Mouse (Mus musculus) intestine, embryonic 16.5 days (tissue): ENCODE results near the gene Dock6. TPM values are rescaled to one million over a fixed set of nuclear protein-coding genes. Genes with fewer than 3 reads are reported as not detected.

ENCODE experiments used
- ATAC-seq: fragments of 200-750 bp; cut with Nextera tagmentation; 2 replicates; pipeline ENCODE4 v1.8.0; 2017; ENCODE audit warnings: moderate TSS enrichment, moderate library complexity
- H3K27ac ChIP-seq: fragments of 300-500 bp; sonication (generic); 2 replicates; pipeline ENCODE4 v1.5.1; 2014; ENCODE audit warnings: mild to moderate bottlenecking, low read length
- H3K27me3 ChIP-seq: fragments of 300-500 bp; sonication (generic); replicated peaks from 2 replicates; pipeline ENCODE4 v1.6.1; 2014; ENCODE audit warnings: low read length, control low read depth, mixed read lengths; ENCODE audit not compliant: control insufficient read depth, insufficient read depth
- H3K36me3 ChIP-seq: fragments of 300-500 bp; sonication (generic); 2 replicates; pipeline ENCODE4 v1.6.1; 2014; ENCODE audit warnings: low read length, control low read depth; ENCODE audit not compliant: control insufficient read depth, insufficient read depth
- H3K4me1 ChIP-seq: fragments of 300-500 bp; sonication (generic); 2 replicates; pipeline ENCODE4 v1.6.1; 2014; ENCODE audit warnings: low read length, control low read depth, mixed read lengths; ENCODE audit not compliant: control insufficient read depth, insufficient read depth
- H3K4me2 ChIP-seq: fragments of 300-500 bp; sonication (generic); 2 replicates; pipeline ENCODE4 v1.6.1; 2014; ENCODE audit warnings: low read depth, low read length, control low read depth
- H3K4me3 ChIP-seq: fragments of 300-500 bp; sonication (generic); 2 replicates; pipeline ENCODE4 v1.5.1; 2014; ENCODE audit warnings: mild to moderate bottlenecking, low read length
- H3K9ac ChIP-seq: fragments of 300-500 bp; sonication (generic); 2 replicates; pipeline ENCODE4 v1.6.1; 2014; ENCODE audit warnings: low read depth, low read length
- H3K9me3 ChIP-seq: fragments of 300-500 bp; sonication (generic); 2 replicates; pipeline ENCODE4 v1.6.1; 2016; ENCODE audit warnings: low read length, control low read depth; ENCODE audit not compliant: control insufficient read depth
- WGBS: fragments of 180-500 bp; shearing (Covaris S2); extraction: QIAGEN DNeasy Blood & Tissue Kit; methylation state at CpG from one replicate; pipeline ENCODE4 v1.1.7; 2014; 5-methylcytosine and 5-hydroxymethylcytosine counted together
- polyA plus RNA-seq: library from polyadenylated mRNA; unstranded; fragments of >200 nt; fragmentation: Nextera tagmentation; extraction: Ambion mirVana; gene quantifications from 2 replicates; pipeline ENCODE4 v1.2.1, GENCODE M21; 2015

Gene Dock6
- polyA plus RNA-seq, 1 experiment from 2014 or later = 23.3 TPM

- Histone ChIP-seq H3K4me3 (no peak overlapping the region), H3K4me1 (peaks cover 20% of the 10 kb centered on the region), H3K36me3 (no peaks in the 10 kb centered on the region), H3K9ac (0 out of 2 replicates have a peak overlapping the region, but pooled peaks have one; percentile 30), H3K9me3 (no peaks in the 10 kb centered on the region), H3K27ac (0 out of 2 replicates have a peak overlapping the region, but pooled peaks have one; percentile 22), H3K4me2 (no peak overlapping the region), H3K27me3 (no peaks in the 10 kb centered on the region)
- 67% methylated on average over 7 of the region's 7 CpGs for WGBS
- no peak for ATAC-seq
Measured at GRCm38 (mm10) chr9:21849691-21850677, 2.5 kb downstream of the Dock6 start.

GRCm38 (mm10) chr9:21847926-21848325, 4.5 kb downstream of the Dock6 start:
- Histone ChIP-seq H3K27me3 (no peaks in the 10 kb centered on the region), H3K9me3 (no peaks in the 10 kb centered on the region), H3K4me3 (no peak overlapping the region), H3K36me3 (0 out of 2 replicates have a peak, but pooled peaks cover 2% of the 10 kb centered on the region), H3K9ac (peak overlapping the region; percentile 50), H3K4me1 (peaks cover 19% of the 10 kb centered on the region), H3K27ac (peak overlapping the region; percentile 86), H3K4me2 (peak overlapping the region; percentile 41; the same call in 1 of the 2 replicates)
- WGBS = 31% methylated on average over 10 of the region's 10 CpGs
- ATAC-seq = no peak

GRCm38 (mm10) chr9:21847425-21847824, 5.0 kb downstream of the Dock6 start:
- Histone ChIP-seq H3K27me3 (no peaks in the 10 kb centered on the region), H3K4me2 (peak overlapping the region; percentile 41), H3K9me3 (no peaks in the 10 kb centered on the region), H3K9ac (peak overlapping the region; percentile 50; the same call in 1 of the 2 replicates), H3K4me3 (0 out of 2 replicates have a peak overlapping the region, but pooled peaks have one; percentile 1), H3K4me1 (peaks cover 24% of the 10 kb centered on the region), H3K36me3 (0 out of 2 replicates have a peak, but pooled peaks cover 2% of the 10 kb centered on the region), H3K27ac (peak overlapping the region; percentile 86)
- WGBS = 29% methylated on average over 3 of the region's 3 CpGs
- no peak for ATAC-seq

- peak overlapping the region; percentile 59 for H3K9ac ChIP-seq
- no peaks in the 10 kb centered on the region for H3K27me3 ChIP-seq
- H3K9me3 ChIP-seq = no peaks in the 10 kb centered on the region
- peaks cover 30% of the 10 kb centered on the region for H3K4me1 ChIP-seq
- H3K27ac ChIP-seq = peak overlapping the region; percentile 86
- H3K4me3 ChIP-seq = peak overlapping the region; percentile 26
- peak overlapping the region; percentile 41 for H3K4me2 ChIP-seq
- ATAC-seq = peak; percentile 72
- H3K36me3 ChIP-seq = 0 out of 2 replicates have a peak, but pooled peaks cover 2% of the 10 kb centered on the region
- WGBS = 36% methylated on average over 11 of the region's 11 CpGs
Measured at GRCm38 (mm10) chr9:21846755-21847341, 5.6 kb downstream of the Dock6 start.

- 0 out of 2 replicates have a peak, but pooled peaks have one; percentile 18 for ATAC-seq
- Histone ChIP-seq H3K27me3 (no peaks in the 10 kb centered on the region), H3K9ac (peak overlapping the region; percentile 21; the same call in 1 of the 2 replicates), H3K4me2 (no peak overlapping the region), H3K36me3 (0 out of 2 replicates have a peak, but pooled peaks cover 2% of the 10 kb centered on the region), H3K27ac (no peak overlapping the region), H3K4me1 (peaks cover 31% of the 10 kb centered on the region), H3K4me3 (no peak overlapping the region), H3K9me3 (no peaks in the 10 kb centered on the region)
- WGBS = 40% methylated on average over 14 of the region's 14 CpGs
Measured at GRCm38 (mm10) chr9:21845381-21846080, 6.9 kb downstream of the Dock6 start.

GRCm38 (mm10) chr9:21843086-21843485, 9.3 kb downstream of the Dock6 start:
- Histone ChIP-seq H3K9me3 (no peaks in the 10 kb centered on the region), H3K27ac (peak overlapping the region; percentile 79), H3K4me1 (peaks cover 26% of the 10 kb centered on the region), H3K27me3 (no peaks in the 10 kb centered on the region), H3K4me3 (no peak overlapping the region), H3K4me2 (no peak overlapping the region), H3K9ac (0 out of 2 replicates have a peak overlapping the region, but pooled peaks have one; percentile 17), H3K36me3 (0 out of 2 replicates have a peak, but pooled peaks cover 2% of the 10 kb centered on the region)
- ATAC-seq = no peak
- WGBS = 55% methylated on average over 6 of the region's 6 CpGs

- H3K36me3 ChIP-seq = peaks cover 5% of the 10 kb centered on the region; the same call in 1 of the 2 replicates
- 36% methylated on average over 5 of the region's 5 CpGs for WGBS
- peak; percentile 36 for ATAC-seq
- H3K9ac ChIP-seq = peak overlapping the region; percentile 17; the same call in 1 of the 2 replicates
- no peak overlapping the region for H3K4me3 ChIP-seq
- H3K27me3 ChIP-seq = no peaks in the 10 kb centered on the region
- H3K9me3 ChIP-seq = no peaks in the 10 kb centered on the region
- H3K4me2 ChIP-seq = no peak overlapping the region
- peak overlapping the region; percentile 79 for H3K27ac ChIP-seq
- H3K4me1 ChIP-seq = peaks cover 19% of the 10 kb centered on the region
Measured at GRCm38 (mm10) chr9:21842391-21842790, 10.0 kb downstream of the Dock6 start.

GRCm38 (mm10) chr9:21841340-21841739, 11.1 kb downstream of the Dock6 start:
- ATAC-seq = no peak
- Histone ChIP-seq H3K36me3 (peaks cover 11% of the 10 kb centered on the region; the same call in 1 of the 2 replicates), H3K9me3 (no peaks in the 10 kb centered on the region), H3K4me2 (no peak overlapping the region), H3K4me1 (peaks cover 19% of the 10 kb centered on the region), H3K27me3 (no peaks in the 10 kb centered on the region), H3K27ac (no peak overlapping the region), H3K9ac (no peak overlapping the region; the same call in 1 of the 2 replicates), H3K4me3 (no peak overlapping the region)
- 93% methylated on average over 6 of the region's 6 CpGs for WGBS
